Mouse (Mus musculus) intestine, embryonic 15.5 days (tissue): ENCODE measurements around the gene Lhb. TPM values are rescaled to one million over a fixed set of nuclear protein-coding genes. Genes with fewer than 3 reads are reported as not detected.

Source experiments
- ATAC-seq: fragments of 200-750 bp; cut with Nextera tagmentation; 2 replicates; pipeline ENCODE4 v1.8.0; 2017; ENCODE audit warnings: moderate TSS enrichment, moderate library complexity
- H3K27ac ChIP-seq: fragments of 300-500 bp; sonication (generic); 2 replicates; pipeline ENCODE4 v1.5.1; 2015; ENCODE audit warnings: mild to moderate bottlenecking, inconsistent platforms
- H3K27me3 ChIP-seq: fragments of 300-500 bp; sonication (generic); replicated peaks from 2 replicates; pipeline ENCODE4 v1.6.1; 2015; ENCODE audit warnings: inconsistent platforms
- H3K36me3 ChIP-seq: fragments of 300-500 bp; sonication (generic); 2 replicates; pipeline ENCODE4 v1.6.1; 2015; ENCODE audit warnings: inconsistent platforms
- H3K4me1 ChIP-seq: fragments of 300-500 bp; sonication (generic); replicated peaks from 2 replicates; pipeline ENCODE4 v1.6.1; 2015; ENCODE audit warnings: inconsistent platforms
- H3K4me2 ChIP-seq: fragments of 300-500 bp; sonication (generic); replicated peaks from 2 replicates; pipeline ENCODE4 v1.6.1; 2015; ENCODE audit warnings: mild to moderate bottlenecking, inconsistent platforms
- H3K4me3 ChIP-seq: fragments of 300-500 bp; sonication (generic); replicated peaks from 2 replicates; pipeline ENCODE4 v1.5.1; 2015; ENCODE audit warnings: inconsistent platforms
- H3K9ac ChIP-seq: fragments of 300-500 bp; sonication (generic); 2 replicates; pipeline ENCODE4 v1.6.1; 2015; ENCODE audit warnings: inconsistent platforms
- H3K9me3 ChIP-seq: fragments of 300-500 bp; sonication (generic); 2 replicates; pipeline ENCODE4 v1.6.1; 2016; ENCODE audit warnings: inconsistent platforms
- WGBS: fragments of 180-500 bp; shearing (Covaris S2); methylation state at CpG from one replicate; pipeline ENCODE4 v1.1.7; 2015; 5-methylcytosine and 5-hydroxymethylcytosine counted together
- polyA plus RNA-seq: library from polyadenylated mRNA; unstranded; fragments of >200 nt; fragmentation: Nextera tagmentation; extraction: Ambion mirVana; gene quantifications from 2 replicates; pipeline ENCODE4 v1.2.1, GENCODE M21; 2015

Lhb gene
- polyA plus RNA-seq, 1 experiment from 2014 or later, result 0.52 TPM

- H3K4me3 ChIP-seq, result peak overlapping the region; percentile 22
- peaks cover 35% of the 10 kb centered on the region for H3K4me1 ChIP-seq
- no peaks in the 10 kb centered on the region for H3K36me3 ChIP-seq
- H3K27ac ChIP-seq, result no peak overlapping the region
- H3K27me3 ChIP-seq, result peaks cover 54% of the 10 kb centered on the region
- H3K4me2 ChIP-seq, result peak overlapping the region; percentile 49
- H3K9me3 ChIP-seq, result no peaks in the 10 kb centered on the region
- no peak for ATAC-seq
- H3K9ac ChIP-seq, result no peak overlapping the region
- 23% methylated on average over 37 of the region's 37 CpGs for WGBS
These were observed 5.0 kb upstream of the Lhb start for GRCm38 (mm10) chr7:45415636-45416035.

- Histone ChIP-seq H3K9ac (no peak overlapping the region), H3K4me1 (peaks cover 35% of the 10 kb centered on the region), H3K9me3 (no peaks in the 10 kb centered on the region), H3K27ac (no peak overlapping the region), H3K27me3 (peaks cover 38% of the 10 kb centered on the region), H3K36me3 (peaks cover 15% of the 10 kb centered on the region), H3K4me2 (0 out of 2 replicates have a peak overlapping the region, but pooled peaks have one; percentile 24), H3K4me3 (no peak overlapping the region)
- no peak for ATAC-seq
- WGBS, result 8% methylated on average over 13 of the region's 13 CpGs
These were observed 2.6 kb upstream of the Lhb start for GRCm38 (mm10) chr7:45417962-45418492.

GRCm38 (mm10) chr7:45419859-45420614 is 583 bp upstream of the Lhb start:
- Histone ChIP-seq H3K9ac (0 out of 2 replicates have a peak overlapping the region, but pooled peaks have one; percentile 13), H3K36me3 (peaks cover 33% of the 10 kb centered on the region), H3K27ac (no peak overlapping the region), H3K4me3 (no peak overlapping the region), H3K9me3 (no peaks in the 10 kb centered on the region), H3K4me2 (peak overlapping the region; percentile 31; the same call in 1 of the 2 replicates), H3K27me3 (peaks cover 21% of the 10 kb centered on the region), H3K4me1 (peaks cover 18% of the 10 kb centered on the region)
- peak; percentile 31; the same call in 1 of the 2 replicates for ATAC-seq
- 11% methylated on average over 27 of the region's 27 CpGs for WGBS

- WGBS, result 92% methylated on average over 14 of the region's 14 CpGs
- Histone ChIP-seq H3K4me3 (no peak overlapping the region), H3K9me3 (no peaks in the 10 kb centered on the region), H3K9ac (no peak overlapping the region), H3K4me1 (peaks cover 10% of the 10 kb centered on the region), H3K36me3 (peaks cover 37% of the 10 kb centered on the region), H3K27me3 (peaks cover 10% of the 10 kb centered on the region), H3K27ac (no peak overlapping the region), H3K4me2 (no peak overlapping the region)
- no peak for ATAC-seq
These were observed 574 bp downstream of the Lhb start for GRCm38 (mm10) chr7:45421194-45421593.

GRCm38 (mm10) chr7:45426556-45426955 is 5.9 kb downstream of the Lhb start:
- ATAC-seq, result no peak
- Histone ChIP-seq H3K4me1 (no peaks in the 10 kb centered on the region), H3K9ac (no peak overlapping the region), H3K4me2 (no peak overlapping the region), H3K36me3 (peaks cover 56% of the 10 kb centered on the region), H3K9me3 (no peaks in the 10 kb centered on the region), H3K27me3 (no peaks in the 10 kb centered on the region), H3K27ac (no peak overlapping the region), H3K4me3 (no peak overlapping the region)
- 93% methylated on average over 8 of the region's 8 CpGs for WGBS

GRCm38 (mm10) chr7:45433835-45434202 is 13.2 kb downstream of the Lhb start:
- H3K4me1 ChIP-seq, result peaks cover 39% of the 10 kb centered on the region
- H3K36me3 ChIP-seq, result peaks cover 22% of the 10 kb centered on the region
- peak overlapping the region; percentile 80 for H3K9ac ChIP-seq
- peak overlapping the region; percentile 90 for H3K4me2 ChIP-seq
- no peaks in the 10 kb centered on the region for H3K9me3 ChIP-seq
- peak overlapping the region; percentile 73 for H3K4me3 ChIP-seq
- peak overlapping the region; percentile 86 for H3K27ac ChIP-seq
- no peaks in the 10 kb centered on the region for H3K27me3 ChIP-seq
- ATAC-seq, result no peak
- under 1% methylated on average over 7 of the region's 7 CpGs for WGBS

GRCm38 (mm10) chr7:45434203-45435015 is 13.8 kb downstream of the Lhb start, which contains the start of gene Gys1:
Gys1 (plus strand) TSS chr7:45434844.
- Histone ChIP-seq H3K36me3 (peaks cover 17% of the 10 kb centered on the region), H3K27me3 (no peaks in the 10 kb centered on the region), H3K4me3 (peak within 1 kb of the TSS; percentile 73), H3K4me1 (peaks cover 39% of the 10 kb centered on the region), H3K4me2 (peak within 1 kb of the TSS; percentile 90), H3K9me3 (no peaks in the 10 kb centered on the region), H3K9ac (peak within 1 kb of the TSS; percentile 80), H3K27ac (peak within 1 kb of the TSS; percentile 86)
- peak; percentile 98 for ATAC-seq
- under 1% methylated on average over 45 of the region's 45 CpGs for WGBS

GRCm38 (mm10) chr7:45435038-45435437 is 14.4 kb downstream of the Lhb start:
- Histone ChIP-seq H3K9ac (peak overlapping the region; percentile 77), H3K4me1 (peaks cover 39% of the 10 kb centered on the region), H3K9me3 (no peaks in the 10 kb centered on the region), H3K27me3 (no peaks in the 10 kb centered on the region), H3K4me2 (peak overlapping the region; percentile 76), H3K27ac (peak overlapping the region; percentile 81), H3K36me3 (peaks cover 18% of the 10 kb centered on the region), H3K4me3 (peak overlapping the region; percentile 73)
- ATAC-seq, result peak; percentile 16
- 2% methylated on average over 16 of the region's 16 CpGs for WGBS

- Histone ChIP-seq H3K4me3 (no peak overlapping the region), H3K36me3 (0 out of 2 replicates have a peak, but pooled peaks cover 11% of the 10 kb centered on the region), H3K4me2 (peak overlapping the region; percentile 76), H3K9ac (no peak overlapping the region), H3K27ac (no peak overlapping the region), H3K9me3 (no peaks in the 10 kb centered on the region), H3K4me1 (peaks cover 39% of the 10 kb centered on the region), H3K27me3 (no peaks in the 10 kb centered on the region)
- ATAC-seq, result no peak
- WGBS, result 91% methylated on average over 5 of the region's 5 CpGs
These were observed 15.8 kb downstream of the Lhb start for GRCm38 (mm10) chr7:45436444-45436843.

GRCm38 (mm10) chr7:45437046-45437445 is 16.4 kb downstream of the Lhb start:
- ATAC-seq, result no peak
- no peak overlapping the region for H3K4me3 ChIP-seq
- H3K27ac ChIP-seq, result no peak overlapping the region
- H3K4me1 ChIP-seq, result peaks cover 39% of the 10 kb centered on the region
- 40% methylated on average over 6 of the region's 6 CpGs for WGBS
- no peaks in the 10 kb centered on the region for H3K27me3 ChIP-seq
- no peaks in the 10 kb centered on the region for H3K9me3 ChIP-seq
- no peak overlapping the region for H3K9ac ChIP-seq
- H3K36me3 ChIP-seq, result 0 out of 2 replicates have a peak, but pooled peaks cover 7% of the 10 kb centered on the region
- no peak overlapping the region for H3K4me2 ChIP-seq

GRCm38 (mm10) chr7:45437521-45438276 is 17.1 kb downstream of the Lhb start, which contains the start of gene Ruvbl2:
Ruvbl2 (minus strand) TSS chr7:45438096.
- H3K27ac ChIP-seq, result no peak within 1 kb of the TSS
- no peaks in the 10 kb centered on the region for H3K9me3 ChIP-seq
- H3K27me3 ChIP-seq, result no peaks in the 10 kb centered on the region
- 0 out of 2 replicates have a peak, but pooled peaks cover 7% of the 10 kb centered on the region for H3K36me3 ChIP-seq
- peaks cover 38% of the 10 kb centered on the region for H3K4me1 ChIP-seq
- WGBS, result 21% methylated on average over 19 of the region's 19 CpGs
- no peak for ATAC-seq
- H3K9ac ChIP-seq, result no peak within 1 kb of the TSS
- H3K4me3 ChIP-seq, result no peak within 1 kb of the TSS
- peak within 1 kb of the TSS; percentile 7 for H3K4me2 ChIP-seq
